Mouse (Mus musculus) lung, adult 2 months (tissue): Measurements from ENCODE around the gene Naxd.

ENCODE experiments used
- CTCF ChIP-seq: fragments of 200-500 bp; IDR thresholded peaks from 2 replicates; pipeline ENCODE4 v1.5.1; 2011; ENCODE audit warnings: mild to moderate bottlenecking, low read length, control low read depth; ENCODE audit not compliant: insufficient read depth
- POLR2A ChIP-seq: fragments of 200-500 bp; IDR thresholded peaks from 2 replicates; pipeline ENCODE4 v1.6.1; 2011; ENCODE audit warnings: low read depth, mild to moderate bottlenecking, control low read depth, low read length, borderline replicate concordance; ENCODE audit errors: extremely low read depth

DNA sequence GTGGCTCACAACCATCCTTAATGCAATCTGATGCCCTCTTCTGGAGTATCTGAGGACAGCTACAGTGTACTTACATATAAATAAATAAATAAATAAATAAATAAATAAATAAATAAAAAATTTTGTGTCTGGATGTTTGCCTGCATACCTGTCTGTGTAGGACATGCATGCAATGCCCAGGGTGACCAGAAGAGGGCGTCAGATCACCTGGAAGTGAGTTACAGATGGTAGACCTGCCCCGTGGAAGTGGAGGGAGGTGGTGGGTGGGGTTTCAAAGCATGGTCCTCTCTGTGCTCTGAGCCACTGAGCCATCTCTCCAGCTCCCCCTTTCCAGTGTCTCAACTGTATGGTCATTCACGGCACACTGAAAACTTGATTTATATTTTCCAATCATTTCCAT is 47.1 kb downstream of the Naxd start:
- TF ChIP-seq CTCF = peak; percentile 85
- no peak for TF ChIP-seq POLR2A
